Mouse (Mus musculus): ENCODE results near the gene Mt1. TPM values are rescaled to one million over a fixed set of nuclear protein-coding genes. Genes with fewer than 3 reads are reported as not detected.

The Mt1 gene
- polyA plus RNA-seq, 1 experiment from 2014 or later, result 438 TPM

DNA sequence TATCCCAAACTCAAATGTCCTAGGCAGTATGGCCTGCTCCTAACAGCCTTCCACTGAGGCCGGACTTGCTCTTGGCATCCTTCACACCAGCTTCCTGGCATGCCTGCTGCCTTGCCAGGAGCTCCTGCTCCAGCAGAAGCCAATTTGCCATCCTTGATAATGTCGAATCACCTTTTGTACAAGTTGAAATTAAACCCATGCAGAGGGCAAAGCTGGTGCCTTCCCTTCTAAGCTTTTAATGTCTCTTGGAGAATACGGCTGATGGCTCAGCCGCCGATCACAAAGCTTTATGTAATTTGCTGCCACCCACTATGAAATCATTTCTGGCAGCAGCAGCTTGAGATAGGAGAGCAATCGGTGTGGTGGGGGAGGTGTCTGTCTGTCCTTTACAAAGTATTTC, 30.8 kb downstream of the Mt1 start:
- Histone ChIP-seq H3K4me3 (ENCODE audit: control insufficient read depth in 1 of 2, insufficient read depth in 1 of 2, low read depth in 1 of 2, low read length in 2 of 2) (no peak overlapping the region), H3K4me2 (ENCODE audit: low read length) (peak overlapping the region; percentile 27; the same call in 1 of the 2 replicates), H3K9me3 (ENCODE audit: control insufficient read depth, low read length) (no peaks in the 10 kb centered on the region), H3K27ac (replicated peaks in 1 of 2; ENCODE audit: control insufficient read depth in 1 of 2, insufficient read depth in 1 of 2, low read depth in 2 of 2, low read length in 2 of 2) (no peak overlapping the region), H3K9ac (ENCODE audit: low read length) (no peak overlapping the region), H3K27me3 (ENCODE audit: control insufficient read depth, insufficient read depth, low read length) (no peaks in the 10 kb centered on the region), H3K4me1 (ENCODE audit: control insufficient read depth in 2 of 2, insufficient read depth in 2 of 2, low read length in 2 of 2) (peaks cover 12% of the 10 kb centered on the region in 2 experiments; a peak in 3 of 4 replicates), H3K36me3 (ENCODE audit: control insufficient read depth, insufficient read depth, low read length) (no peaks in the 10 kb centered on the region)
- 48% methylated on average over 6 of the region's 6 CpGs for WGBS
- no peak for ATAC-seq (ENCODE audit: insufficient number of reproducible peaks, insufficient read depth, low FRiP score, low read depth)

DNA sequence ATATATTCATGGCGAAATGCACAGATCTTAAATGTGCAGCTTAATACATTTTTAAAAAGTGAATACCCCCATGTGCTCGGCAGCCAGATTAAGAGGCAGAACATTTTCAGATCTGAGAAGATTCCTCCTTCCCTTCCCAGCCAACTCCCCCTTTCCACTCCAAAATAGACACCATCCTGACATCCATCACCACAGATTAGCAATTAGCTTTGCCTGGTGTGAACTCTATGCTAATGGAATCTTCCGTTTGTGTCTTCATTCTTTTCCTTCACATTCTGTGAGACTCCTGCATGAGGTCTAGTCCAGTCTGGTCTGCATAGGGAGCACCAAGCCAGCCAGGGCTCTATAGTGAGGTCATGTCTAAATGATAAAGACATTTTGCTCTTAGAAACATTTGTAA, 31.3 kb downstream of the Mt1 start:
- H3K27ac ChIP-seq (replicated peaks in 1 of 2; ENCODE audit: control insufficient read depth in 1 of 2, insufficient read depth in 1 of 2, low read depth in 2 of 2, low read length in 2 of 2), result no peak overlapping the region
- H3K4me2 ChIP-seq (ENCODE audit: low read length), result peak overlapping the region; percentile 27; the same call in 1 of the 2 replicates
- no peaks in the 10 kb centered on the region for H3K36me3 ChIP-seq (ENCODE audit: control insufficient read depth, insufficient read depth, low read length)
- peaks cover 7 to 8% of the 10 kb centered on the region in 2 experiments for H3K4me1 ChIP-seq (ENCODE audit: control insufficient read depth in 2 of 2, insufficient read depth in 2 of 2, low read length in 2 of 2)
- H3K9me3 ChIP-seq (ENCODE audit: control insufficient read depth, low read length), result no peaks in the 10 kb centered on the region
- H3K27me3 ChIP-seq (ENCODE audit: control insufficient read depth, insufficient read depth, low read length), result no peaks in the 10 kb centered on the region
- 53% methylated on average over 3 of the region's 3 CpGs for WGBS
- H3K9ac ChIP-seq (ENCODE audit: low read length), result no peak overlapping the region
- ATAC-seq (ENCODE audit: insufficient number of reproducible peaks, insufficient read depth, low FRiP score, low read depth), result no peak
- no peak overlapping the region for H3K4me3 ChIP-seq (ENCODE audit: control insufficient read depth in 1 of 2, insufficient read depth in 1 of 2, low read depth in 1 of 2, low read length in 2 of 2)

DNA sequence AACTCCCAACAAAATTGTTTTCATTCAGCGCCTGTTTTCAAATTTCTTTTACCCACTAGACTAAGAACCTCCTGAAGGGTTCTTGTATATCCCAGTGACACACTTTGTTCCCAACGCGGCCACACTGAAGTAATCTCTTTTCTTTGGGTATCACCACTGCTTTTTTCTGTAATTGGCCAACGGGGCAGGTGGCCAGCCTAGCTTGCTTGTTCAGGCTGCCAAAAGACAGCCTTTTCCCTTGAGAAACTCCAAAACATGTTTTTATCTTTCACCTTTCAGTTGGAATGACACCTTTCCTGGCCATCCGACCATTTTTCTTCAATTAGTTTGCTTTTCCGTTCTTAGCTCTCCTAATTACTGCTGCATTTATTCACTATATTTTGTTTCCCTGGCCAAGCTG, 34.9 kb downstream of the Mt1 start:
- H3K9ac ChIP-seq (ENCODE audit: low read length), result peak overlapping the region; percentile 56
- H3K27me3 ChIP-seq (ENCODE audit: control insufficient read depth, insufficient read depth, low read length), result no peaks in the 10 kb centered on the region
- peak overlapping the region; percentile 5 to 67; a peak in 2 of 4 replicates for H3K4me3 ChIP-seq (ENCODE audit: control insufficient read depth in 1 of 2, insufficient read depth in 1 of 2, low read depth in 1 of 2, low read length in 2 of 2)
- H3K9me3 ChIP-seq (ENCODE audit: control insufficient read depth, low read length), result no peaks in the 10 kb centered on the region
- peak overlapping the region; percentile 41 to 65 for H3K27ac ChIP-seq (replicated peaks in 1 of 2; ENCODE audit: control insufficient read depth in 1 of 2, insufficient read depth in 1 of 2, low read depth in 2 of 2, low read length in 2 of 2)
- H3K36me3 ChIP-seq (ENCODE audit: control insufficient read depth, insufficient read depth, low read length), result no peaks in the 10 kb centered on the region
- H3K4me2 ChIP-seq (ENCODE audit: low read length), result peak overlapping the region; percentile 55
- no peak for ATAC-seq (ENCODE audit: insufficient number of reproducible peaks, insufficient read depth, low FRiP score, low read depth)
- WGBS, result 63% methylated on average over 6 of the region's 6 CpGs
- peaks cover 7 to 13% of the 10 kb centered on the region in 2 experiments for H3K4me1 ChIP-seq (ENCODE audit: control insufficient read depth in 2 of 2, insufficient read depth in 2 of 2, low read length in 2 of 2)

DNA sequence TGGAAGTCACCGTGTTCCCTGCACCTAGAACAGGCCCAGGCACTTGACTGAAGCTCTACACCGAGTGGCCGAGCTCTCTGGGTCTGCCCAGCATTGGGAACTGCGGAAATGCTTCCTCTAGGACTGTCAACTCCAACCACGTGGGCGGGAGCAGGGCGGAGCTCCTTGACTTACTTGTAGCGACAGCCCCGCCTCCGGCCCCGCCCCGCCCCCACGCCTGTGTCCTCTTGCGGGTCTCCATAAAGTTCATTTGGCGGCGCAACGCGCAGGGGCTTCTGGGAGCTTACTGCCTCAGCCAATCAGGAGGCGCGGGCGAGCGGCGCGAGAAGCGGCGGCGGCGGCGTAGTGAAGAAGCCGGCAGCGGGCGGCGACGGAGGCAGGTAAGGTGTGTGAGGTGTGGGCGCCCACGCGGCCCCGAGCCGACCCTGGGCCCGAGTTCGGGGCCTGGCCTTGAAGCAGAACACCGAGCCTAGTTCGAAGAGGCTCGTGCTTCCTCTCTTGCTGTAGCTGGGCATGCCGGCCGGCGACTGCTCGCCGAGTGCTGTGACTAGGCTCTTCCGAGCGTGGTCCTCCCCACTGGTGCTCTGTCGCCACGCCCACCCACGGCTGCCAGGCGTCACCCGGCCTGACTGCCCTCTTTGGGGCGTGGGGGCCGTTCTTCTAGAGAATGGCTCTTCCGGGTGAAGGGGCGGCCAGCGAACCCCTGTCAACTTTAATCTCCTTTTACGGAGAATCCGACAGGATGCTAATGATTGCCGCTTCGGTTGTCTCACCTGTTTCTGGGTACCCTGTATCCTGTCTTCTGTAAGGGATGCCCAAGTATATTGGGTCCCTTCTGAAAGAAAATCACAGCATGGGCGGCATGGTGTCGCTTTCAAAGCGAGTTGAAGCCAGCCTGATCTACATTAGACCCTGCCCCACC, 35.6 kb downstream of the Mt1 start, which contains the start of gene Nup93:
TSS of gene Nup93 (plus strand) at position 313 of the 922 bp plus-strand sequence.
- Histone ChIP-seq H3K27ac (replicated peaks in 1 of 2; ENCODE audit: control insufficient read depth in 1 of 2, insufficient read depth in 1 of 2, low read depth in 2 of 2, low read length in 2 of 2) (peak within 1 kb of the TSS; percentile 69 to 77), H3K9ac (ENCODE audit: low read length) (peak within 1 kb of the TSS; percentile 84), H3K9me3 (ENCODE audit: control insufficient read depth, low read length) (no peaks in the 10 kb centered on the region), H3K36me3 (ENCODE audit: control insufficient read depth, insufficient read depth, low read length) (no peaks in the 10 kb centered on the region), H3K4me1 (ENCODE audit: control insufficient read depth in 2 of 2, insufficient read depth in 2 of 2, low read length in 2 of 2) (peaks cover 6 to 13% of the 10 kb centered on the region in 2 experiments), H3K4me2 (ENCODE audit: low read length) (peak within 1 kb of the TSS; percentile 76), H3K27me3 (ENCODE audit: control insufficient read depth, insufficient read depth, low read length) (no peaks in the 10 kb centered on the region), H3K4me3 (ENCODE audit: control insufficient read depth in 1 of 2, insufficient read depth in 1 of 2, low read depth in 1 of 2, low read length in 2 of 2) (peak within 1 kb of the TSS; percentile 67 to 98)
- under 1% methylated on average over 63 of the region's 68 CpGs for WGBS
- peak; percentile 96 for ATAC-seq (ENCODE audit: insufficient number of reproducible peaks, insufficient read depth, low FRiP score, low read depth)

DNA sequence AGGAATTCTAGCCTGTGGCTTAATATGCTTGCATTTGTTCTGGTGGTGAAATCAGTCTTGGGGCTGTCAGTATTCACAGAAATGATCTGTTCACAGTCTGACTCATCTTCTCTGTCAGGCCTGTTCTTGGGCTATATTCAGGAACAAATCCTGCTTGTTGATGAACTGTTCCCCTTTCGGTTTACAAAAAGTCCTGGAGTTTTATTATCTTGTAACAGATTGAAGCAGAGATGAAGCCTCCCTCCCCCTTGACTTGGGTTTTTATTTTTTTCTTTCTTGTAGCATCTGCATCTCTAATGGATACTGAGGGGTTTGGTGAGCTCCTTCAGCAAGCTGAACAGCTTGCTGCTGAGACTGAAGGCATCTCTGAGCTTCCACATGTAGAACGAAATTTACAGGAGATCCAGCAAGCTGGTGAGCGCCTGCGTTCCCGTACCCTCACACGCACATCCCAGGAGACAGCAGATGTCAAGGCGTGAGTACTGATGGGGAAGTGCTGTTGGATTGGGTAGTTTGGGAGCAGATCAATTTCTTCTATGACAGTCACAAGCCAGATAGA, 48.6 kb downstream of the Mt1 start:
- ATAC-seq (ENCODE audit: insufficient number of reproducible peaks, insufficient read depth, low FRiP score, low read depth), result no peak
- no peak overlapping the region for H3K9ac ChIP-seq (ENCODE audit: low read length)

More for the DNA sequence above, 48.6 kb downstream of the Mt1 start:
- Histone ChIP-seq H3K36me3 (ENCODE audit: control insufficient read depth, insufficient read depth, low read length) (peaks cover 24% of the 10 kb centered on the region; the same call in 1 of the 2 replicates), H3K4me3 (ENCODE audit: control insufficient read depth in 1 of 2, insufficient read depth in 1 of 2, low read depth in 1 of 2, low read length in 2 of 2) (no peak overlapping the region), H3K4me2 (ENCODE audit: low read length) (no peak overlapping the region), H3K27ac (replicated peaks in 1 of 2; ENCODE audit: control insufficient read depth in 1 of 2, insufficient read depth in 1 of 2, low read depth in 2 of 2, low read length in 2 of 2) (no peak overlapping the region), H3K4me1 (ENCODE audit: control insufficient read depth in 2 of 2, insufficient read depth in 2 of 2, low read length in 2 of 2) (no peaks in the 10 kb centered on the region), H3K9me3 (ENCODE audit: control insufficient read depth, low read length) (no peaks in the 10 kb centered on the region), H3K27me3 (ENCODE audit: control insufficient read depth, insufficient read depth, low read length) (no peaks in the 10 kb centered on the region)
- 84% methylated on average over 7 of the region's 7 CpGs for WGBS

Other genes starting within 250 kb of the Mt1 start
- gene Amfr, start 166.2 kb upstream of the Mt1 start, polyA plus RNA-seq (2014; fragmentation: Nextera tagmentation; extraction: Ambion mirVana), result 60.3 and 63.1 TPM in 2 replicates
- gene Nudt21, start 142.1 kb upstream of the Mt1 start, polyA plus RNA-seq (2014; fragmentation: Nextera tagmentation; extraction: Ambion mirVana), result 85.6 and 88.1 TPM in 2 replicates
- 11.9 and 12.2 TPM in 2 replicates for gene Ogfod1, start 141.9 kb upstream of the Mt1 start, polyA plus RNA-seq (2014; fragmentation: Nextera tagmentation; extraction: Ambion mirVana)
- gene Bbs2, start 80.2 kb upstream of the Mt1 start, polyA plus RNA-seq (2014; fragmentation: Nextera tagmentation; extraction: Ambion mirVana), result 7.9 and 12.4 TPM in 2 replicates
- not detected in 2 replicates for gene Mt4, start 41.9 kb upstream of the Mt1 start, polyA plus RNA-seq (2014; fragmentation: Nextera tagmentation; extraction: Ambion mirVana)
- 78.6 and 88.7 TPM in 2 replicates for gene Mt3, start 26.5 kb upstream of the Mt1 start, polyA plus RNA-seq (2014; fragmentation: Nextera tagmentation; extraction: Ambion mirVana)
- gene Mt2, start 6.4 kb upstream of the Mt1 start, polyA plus RNA-seq (2014; fragmentation: Nextera tagmentation; extraction: Ambion mirVana), result 37.5 and 38.6 TPM in 2 replicates
- 56.9 and 59.4 TPM in 2 replicates for gene Nup93, start 35.5 kb downstream of the Mt1 start, polyA plus RNA-seq (2014; fragmentation: Nextera tagmentation; extraction: Ambion mirVana)
- gene Slc12a3, start 150.1 kb downstream of the Mt1 start, polyA plus RNA-seq (2014; fragmentation: Nextera tagmentation; extraction: Ambion mirVana), result not detected in 2 replicates
- gene Herpud1, start 207.4 kb downstream of the Mt1 start, polyA plus RNA-seq (2014; fragmentation: Nextera tagmentation; extraction: Ambion mirVana), result 99.7 and 105 TPM in 2 replicates

Data from heart, embryonic 14.5 days (tissue).